Mouse (Mus musculus) small intestine, adult 2 months (tissue): ENCODE results near the gene Chst11. TPM values are rescaled to one million over a fixed set of nuclear protein-coding genes. Genes with fewer than 3 reads are reported as not detected.
A peak's percentile ranks its signal among the peaks of the same experiment; 100 is the strongest.

Source experiments
- H3K27ac ChIP-seq: fragments of 200-500 bp; 2 replicates; pipeline ENCODE4 v1.5.1; 2012; ENCODE audit warnings: low read depth, low read length, control low read depth, inconsistent platforms; ENCODE audit not compliant: insufficient read depth
- H3K27me3 ChIP-seq: fragments of 200-500 bp; 2 replicates; pipeline ENCODE4 v1.6.1; 2012; ENCODE audit warnings: mild to moderate bottlenecking, moderate library complexity, low read length, inconsistent platforms; ENCODE audit not compliant: control insufficient read depth, insufficient read depth
- H3K36me3 ChIP-seq: fragments of 200-500 bp; 2 replicates; pipeline ENCODE4 v1.6.1; 2012; ENCODE audit warnings: mild to moderate bottlenecking, low read length, control low read depth, inconsistent platforms; ENCODE audit not compliant: control insufficient read depth, insufficient read depth
- H3K4me1 ChIP-seq: fragments of 200-500 bp; 2 replicates; pipeline ENCODE4 v1.6.1; 2012; ENCODE audit warnings: low read length, inconsistent platforms, mixed read lengths; ENCODE audit not compliant: control insufficient read depth, insufficient read depth, insufficient read length
- H3K4me3 ChIP-seq: fragments of 200-500 bp; 2 replicates; pipeline ENCODE4 v1.5.1; 2012; ENCODE audit warnings: low read depth, mild to moderate bottlenecking, control low read depth, inconsistent platforms, low read length, moderate library complexity
- CTCF ChIP-seq: fragments of 200-500 bp; IDR thresholded peaks from 2 replicates; pipeline ENCODE4 v1.5.1; 2012; ENCODE audit warnings: low read depth, mild to moderate bottlenecking, control low read depth, inconsistent platforms, low read length, moderate library complexity, mixed read lengths; ENCODE audit not compliant: insufficient replicate concordance, insufficient read length; ENCODE audit errors: extremely low read depth
- POLR2A ChIP-seq: fragments of 200-500 bp; IDR thresholded peaks from 2 replicates; pipeline ENCODE4 v1.6.1; 2012; ENCODE audit warnings: low read depth, mild to moderate bottlenecking, control low read depth, inconsistent platforms, low read length, moderate library complexity
- WGBS: fragments of 180-500 bp; shearing (Covaris S2); methylation state at CpG from one replicate; pipeline ENCODE4 v1.1.7; 2018; 5-methylcytosine and 5-hydroxymethylcytosine counted together
- polyA plus RNA-seq: library from polyadenylated mRNA; depleted of rRNA; stranded (reverse); fragments of >200 nt; gene quantifications from 2 replicates; pipeline ENCODE4 v1.2.3, GENCODE M21; 2012

Chst11 gene
- polyA plus RNA-seq, 1 experiment: 5.5 TPM

- Histone ChIP-seq H3K27ac (peak overlapping the region; percentile 42; the same call in 1 of the 2 replicates), H3K27me3 (0 out of 2 replicates have a peak, but pooled peaks cover 5% of the 10 kb centered on the region), H3K4me1 (peaks cover 4% of the 10 kb centered on the region), H3K4me3 (no peak overlapping the region), H3K36me3 (no peaks in the 10 kb centered on the region)
- TF ChIP-seq CTCF (no peak), POLR2A (no peak)
- WGBS: 17% methylated on average over 7 of the region's 7 CpGs
Measured at GRCm38 (mm10) chr10:82990918-82991317, 5.6 kb downstream of the Chst11 start.

- Histone ChIP-seq H3K36me3 (no peaks in the 10 kb centered on the region), H3K27me3 (no peaks in the 10 kb centered on the region), H3K4me1 (peaks cover 4% of the 10 kb centered on the region; the same call in 1 of the 2 replicates), H3K27ac (no peak overlapping the region), H3K4me3 (no peak overlapping the region)
- WGBS: 69% methylated on average over 10 of the region's 10 CpGs
- TF ChIP-seq POLR2A: no peak
Measured at GRCm38 (mm10) chr10:82991756-82992519, 6.6 kb downstream of the Chst11 start.

- Histone ChIP-seq H3K4me3 (no peak overlapping the region), H3K4me1 (peaks cover 4% of the 10 kb centered on the region; the same call in 1 of the 2 replicates), H3K27ac (no peak overlapping the region), H3K36me3 (no peaks in the 10 kb centered on the region), H3K27me3 (no peaks in the 10 kb centered on the region)
- no peak for TF ChIP-seq POLR2A
- TF ChIP-seq CTCF: no peak
- WGBS: 95% methylated on average over 7 of the region's 7 CpGs
Measured at GRCm38 (mm10) chr10:82994284-82994683, 9.0 kb downstream of the Chst11 start.

- 88% methylated on average over 6 of the region's 6 CpGs for WGBS
- no peaks in the 10 kb centered on the region for H3K36me3 ChIP-seq
- no peaks in the 10 kb centered on the region for H3K4me1 ChIP-seq
- H3K27me3 ChIP-seq: no peaks in the 10 kb centered on the region
- H3K27ac ChIP-seq: no peak overlapping the region
- TF ChIP-seq POLR2A: no peak
- no peak for TF ChIP-seq CTCF
- no peak overlapping the region for H3K4me3 ChIP-seq
Measured at GRCm38 (mm10) chr10:82997460-82997859, 12.2 kb downstream of the Chst11 start.

GRCm38 (mm10) chr10:83000169-83000568 is 14.9 kb downstream of the Chst11 start:
- WGBS: 78% methylated on average over 5 of the region's 5 CpGs
- TF ChIP-seq CTCF (no peak), POLR2A (no peak)
- no peak overlapping the region for H3K27ac ChIP-seq
- no peak overlapping the region for H3K4me3 ChIP-seq
- no peaks in the 10 kb centered on the region for H3K4me1 ChIP-seq
- H3K36me3 ChIP-seq: no peaks in the 10 kb centered on the region
- H3K27me3 ChIP-seq: no peaks in the 10 kb centered on the region

- Histone ChIP-seq H3K4me1 (peaks cover 3% of the 10 kb centered on the region), H3K27ac (no peak overlapping the region), H3K4me3 (no peak overlapping the region), H3K27me3 (no peaks in the 10 kb centered on the region), H3K36me3 (no peaks in the 10 kb centered on the region)
- TF ChIP-seq CTCF (no peak), POLR2A (no peak)
- WGBS: 97% methylated on average over 2 of the region's 2 CpGs
Measured at GRCm38 (mm10) chr10:83000721-83001120, 15.4 kb downstream of the Chst11 start.

- Histone ChIP-seq H3K4me3 (no peak overlapping the region), H3K36me3 (no peaks in the 10 kb centered on the region), H3K4me1 (peaks cover 7% of the 10 kb centered on the region), H3K27ac (no peak overlapping the region), H3K27me3 (no peaks in the 10 kb centered on the region)
- TF ChIP-seq POLR2A (no peak), CTCF (no peak)
- WGBS: 84% methylated on average over 7 of the region's 7 CpGs
Measured at GRCm38 (mm10) chr10:83003899-83004298, 18.6 kb downstream of the Chst11 start.
